Mouse (Mus musculus) stomach, postnatal 0 days (tissue): ENCODE data around the gene Duox2.

Experiments used
- CTCF ChIP-seq: IDR thresholded peaks from 2 replicates; pipeline ENCODE4 v1.5.1; 2016; ENCODE audit warnings: antibody characterized with exemption, low read depth, mild to moderate bottlenecking, moderate library complexity
- EP300 ChIP-seq: optimal IDR thresholded peaks from 2 replicates; pipeline ENCODE3; 2016; ENCODE audit warnings: antibody characterized with exemption

DNA sequence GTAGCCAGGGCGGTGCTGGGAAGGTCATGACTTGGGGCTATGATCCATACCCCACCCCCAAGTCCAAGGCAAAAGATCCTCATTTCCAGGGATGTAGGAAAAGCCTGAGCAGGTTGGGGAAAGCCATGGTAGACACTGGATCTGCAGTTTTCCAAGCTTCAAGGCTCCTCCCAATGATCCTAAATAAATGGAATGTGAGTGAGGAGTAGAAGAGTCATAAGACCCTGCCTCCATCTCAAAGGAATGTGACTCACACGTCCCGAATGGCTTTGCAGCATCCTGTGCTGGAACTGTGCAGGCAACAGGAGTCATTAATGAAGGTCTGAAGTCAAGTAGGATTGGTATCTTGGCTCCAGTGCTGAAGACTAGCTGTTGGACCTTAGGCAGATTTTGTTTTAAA is 29.7 kb upstream of the Duox2 start:
- TF ChIP-seq EP300 (no peak), CTCF (no peak)
